Mouse (Mus musculus) urinary bladder, postnatal 0 days (tissue): ENCODE results near the gene Gstm1. TPM values are rescaled to one million over a fixed set of nuclear protein-coding genes. Genes with fewer than 3 reads are reported as not detected.

ENCODE experiments used
- polyA plus RNA-seq: library from polyadenylated mRNA; unstranded; fragments of >200 nt; fragmentation: Nextera tagmentation; extraction: Ambion mirVana; gene quantifications from 2 replicates; pipeline ENCODE4 v1.2.1, GENCODE M21; 2015

Gstm1 gene
- polyA plus RNA-seq = 1,712 and 1,836 TPM in 2 replicates

DNA sequence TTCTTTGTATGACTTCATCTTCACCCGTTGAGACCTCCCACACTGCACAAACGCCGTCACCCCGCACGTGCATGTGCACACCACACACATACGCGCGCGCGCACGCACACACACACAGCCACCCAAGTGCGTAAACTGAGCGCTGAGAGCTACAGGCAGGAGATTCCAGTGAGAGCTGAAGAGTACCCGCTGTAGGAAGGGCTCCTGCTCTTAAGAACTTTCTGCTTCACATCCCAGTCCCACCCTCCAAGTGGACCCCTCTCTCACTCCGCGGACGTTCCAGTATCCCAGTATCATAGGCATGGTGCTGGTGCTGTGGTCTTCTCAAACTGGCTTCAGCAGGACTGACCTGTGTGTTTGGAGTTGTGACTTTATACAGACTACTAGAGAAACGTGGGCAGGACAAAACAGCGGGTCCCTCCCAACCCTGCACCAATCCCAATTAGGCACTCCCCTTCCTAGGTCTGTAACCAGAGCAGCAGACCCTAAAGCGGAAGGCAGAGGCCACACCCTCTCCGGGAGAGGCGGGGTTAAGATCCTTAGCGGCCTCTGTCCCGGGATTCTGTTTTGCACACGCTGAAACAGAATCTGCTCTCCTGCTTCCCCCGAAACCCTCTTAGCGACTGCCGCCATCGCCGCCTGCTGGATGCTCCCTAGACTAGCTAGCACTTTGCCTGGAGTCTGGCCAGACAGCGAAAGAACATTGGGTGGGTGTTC, at the start of gene Gstm1:
Gstm1 (minus strand) TSS at position 501 of the 717 bp plus-strand sequence.

DNA sequence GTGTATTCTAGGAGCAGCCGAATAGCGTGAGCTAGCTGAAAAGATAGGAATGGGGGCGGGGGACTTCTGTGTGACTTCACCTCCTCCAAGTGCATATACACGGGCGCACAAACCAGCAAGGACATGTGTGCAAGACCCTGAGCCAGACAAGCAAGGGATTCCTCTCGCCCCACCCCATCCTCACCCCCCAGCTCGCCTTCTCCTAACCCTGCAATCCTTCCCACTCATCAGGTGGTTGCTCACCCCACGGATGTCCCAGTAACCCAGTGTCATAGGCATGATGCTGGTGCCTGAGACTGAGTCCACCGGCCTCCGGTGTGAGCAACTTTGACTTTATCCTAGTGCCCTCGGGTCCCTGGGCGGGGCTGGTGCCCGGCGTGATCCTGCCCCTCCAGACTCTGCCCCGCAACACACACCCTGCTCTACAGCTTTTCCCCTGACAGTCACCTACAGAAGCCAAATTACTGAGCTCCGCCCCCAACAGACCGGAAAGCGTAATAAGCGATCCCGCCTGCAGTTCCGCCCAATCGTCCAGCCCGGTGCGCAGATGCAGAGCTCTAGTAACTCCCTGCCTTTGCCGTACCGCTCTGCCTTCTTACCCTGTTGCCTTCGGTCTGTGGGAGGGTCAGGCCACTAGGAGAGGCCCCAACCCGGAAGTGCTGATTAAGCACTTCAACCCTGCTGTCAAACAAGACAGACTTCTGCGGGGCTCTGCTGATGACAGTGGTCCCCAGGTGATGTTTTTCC, 26.8 kb upstream of the Gstm1 start, which contains the start of gene Gstm4:
Gstm4 (minus strand) TSS at position 501 of the 747 bp plus-strand sequence.

DNA sequence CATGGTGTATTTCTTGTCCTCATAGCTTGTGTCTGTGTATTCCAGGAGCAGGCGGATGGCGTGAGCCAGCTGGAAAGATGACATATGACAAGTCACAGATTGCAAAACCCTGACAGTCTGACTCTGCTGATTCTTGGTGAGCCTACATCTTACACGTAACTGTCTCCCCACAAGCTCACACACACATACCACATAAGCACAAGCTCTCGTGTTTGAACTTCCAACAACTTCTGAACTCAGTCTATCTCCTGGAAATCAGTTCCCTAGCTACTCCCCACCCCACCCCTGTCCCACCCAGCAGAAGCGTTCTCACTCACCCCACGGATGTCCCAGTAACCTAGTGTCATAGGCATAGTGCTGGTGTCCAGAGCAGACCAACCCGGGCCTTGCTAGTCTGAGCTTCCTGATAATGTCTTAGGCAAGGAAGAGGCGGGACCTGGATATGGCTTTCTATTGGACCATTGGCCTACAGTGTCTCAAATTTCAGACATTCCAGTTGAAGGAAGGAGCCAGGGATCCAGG, 31.7 kb downstream of the Gstm1 start, which contains the start of gene Gstm2:
Gstm2 (minus strand) TSS at position 413 of the 522 bp plus-strand sequence.

DNA sequence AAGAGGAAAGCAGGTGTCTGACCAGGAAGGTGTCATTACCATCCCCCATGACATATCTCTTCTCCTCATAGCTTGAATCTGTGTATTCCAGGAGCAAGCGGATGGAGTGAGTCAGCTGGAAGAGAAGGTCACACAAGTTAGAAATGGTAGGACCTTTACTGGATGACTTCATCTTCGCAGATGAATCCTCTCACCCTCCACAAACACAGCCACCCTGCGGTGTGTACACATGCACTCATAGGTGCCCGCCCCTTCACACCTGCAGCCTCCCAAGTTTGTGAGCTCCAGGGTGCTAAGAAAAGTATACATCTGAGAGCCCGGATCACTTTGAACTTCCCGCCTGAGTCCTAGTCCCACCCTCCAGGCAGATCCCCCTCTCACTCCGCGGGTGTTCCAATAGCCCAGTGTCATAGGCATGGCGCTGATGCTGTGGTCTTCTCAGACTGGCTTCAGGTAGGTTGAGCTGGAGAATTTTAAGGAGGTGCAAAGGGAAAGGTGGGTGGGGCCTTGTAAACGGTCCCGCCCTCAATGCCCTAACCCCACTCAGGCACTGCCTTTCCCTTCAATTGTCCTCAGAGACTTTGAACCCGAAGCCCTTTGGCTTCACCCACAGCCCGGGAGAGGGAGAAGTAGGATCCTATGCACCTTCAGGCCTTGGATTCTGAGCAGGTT, 48.9 kb downstream of the Gstm1 start, which contains the start of gene Gstm3:
Gstm3 (minus strand) TSS at position 560 of the 672 bp plus-strand sequence.

Other genes with a start within 250 kb of the Gstm1 start
- gene Eps8l3, start 140.7 kb downstream of the Gstm1 start, polyA plus RNA-seq = not detected in 2 replicates
- 84.8 TPM in 2 replicates for gene Gstm5, start 122.2 kb downstream of the Gstm1 start, polyA plus RNA-seq
- 1.8 and 2.5 TPM in 2 replicates for gene Gstm7, start 86.2 kb downstream of the Gstm1 start, polyA plus RNA-seq
- 2.4 and 2.5 TPM in 2 replicates for gene Gstm6, start 74.2 kb downstream of the Gstm1 start, polyA plus RNA-seq
- gene Gstm3, start 48.7 kb downstream of the Gstm1 start, polyA plus RNA-seq = 0.33 and 0.40 TPM in 2 replicates
- gene Gstm2, start 31.5 kb downstream of the Gstm1 start, polyA plus RNA-seq = 109 and 123 TPM in 2 replicates
- gene Gstm4, start 26.9 kb upstream of the Gstm1 start, polyA plus RNA-seq = 58.6 and 63.9 TPM in 2 replicates
- 14.9 and 16.5 TPM in 2 replicates for gene Ampd2, start 68.7 kb upstream of the Gstm1 start, polyA plus RNA-seq
- gene Gnat2, start 74.8 kb upstream of the Gstm1 start, polyA plus RNA-seq = 0.28 and 0.45 TPM in 2 replicates
- 98.7 and 117 TPM in 2 replicates for gene Gnai3, start 128.2 kb upstream of the Gstm1 start, polyA plus RNA-seq
- 0.06 TPM in 1 of 2 replicates, not detected in the other for gene Gpr61, start 136.9 kb upstream of the Gstm1 start, polyA plus RNA-seq
- 2.7 and 3.2 TPM in 2 replicates for gene Amigo1, start 168.4 kb upstream of the Gstm1 start, polyA plus RNA-seq
- gene Cyb561d1, start 183.2 kb upstream of the Gstm1 start, polyA plus RNA-seq = 3.2 and 4.2 TPM in 2 replicates
- gene Atxn7l2, start 193.0 kb upstream of the Gstm1 start, polyA plus RNA-seq = 3.8 and 4.5 TPM in 2 replicates
- 0.05 TPM in 2 replicates for gene Sypl2, start 208.7 kb upstream of the Gstm1 start, polyA plus RNA-seq
- gene Psma5, start 239.0 kb upstream of the Gstm1 start, polyA plus RNA-seq = 187 and 210 TPM in 2 replicates